Mouse (Mus musculus): ENCODE results near the gene Gal3st1. TPM values are rescaled to one million over a fixed set of nuclear protein-coding genes. Genes with fewer than 3 reads are reported as not detected.

Gal3st1 gene
- polyA plus RNA-seq, 1 experiment from 2014 or later: 4.6 TPM

DNA sequence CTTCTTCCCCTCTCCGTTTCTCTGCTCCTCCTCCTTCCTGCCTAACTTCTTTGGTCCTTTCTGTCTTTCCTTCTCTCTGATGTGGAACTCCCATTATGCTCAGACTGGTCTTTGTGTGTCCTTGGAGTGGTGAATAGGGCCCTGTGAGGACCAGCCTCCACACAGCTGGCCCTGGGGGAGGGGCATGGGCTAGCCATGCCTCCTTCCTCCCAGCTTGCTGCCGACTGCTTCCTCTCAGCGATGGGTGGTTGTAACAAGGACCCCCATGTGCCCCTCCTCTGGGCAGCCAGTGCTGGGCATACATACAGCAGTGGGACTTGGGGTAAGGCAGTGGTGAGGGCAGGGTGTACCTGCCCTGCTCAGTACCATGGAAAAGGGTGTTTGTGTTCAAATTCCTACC lies 9.1 kb upstream of the Gal3st1 start:
- Histone ChIP-seq H3K4me1 (ENCODE audit: control insufficient read depth, insufficient read depth, low read length) (no peaks in the 10 kb centered on the region), H3K4me2 (replicated peaks; ENCODE audit: low read depth, low read length) (no peak overlapping the region), H3K27me3 (ENCODE audit: control insufficient read depth, insufficient read depth, low read length) (no peaks in the 10 kb centered on the region), H3K27ac (ENCODE audit: low read depth, low read length) (no peak overlapping the region), H3K9me3 (ENCODE audit: control insufficient read depth, low read length) (no peaks in the 10 kb centered on the region), H3K4me3 (ENCODE audit: low read length) (no peak overlapping the region), H3K36me3 (ENCODE audit: control insufficient read depth, insufficient read depth, low read length) (peaks cover 100% of the 10 kb centered on the region), H3K9ac (ENCODE audit: low read depth, low read length) (no peak overlapping the region)
- WGBS: 86% methylated on average over 3 of the region's 3 CpGs
- ATAC-seq (ENCODE audit: low FRiP score, low TSS enrichment): no peak

DNA sequence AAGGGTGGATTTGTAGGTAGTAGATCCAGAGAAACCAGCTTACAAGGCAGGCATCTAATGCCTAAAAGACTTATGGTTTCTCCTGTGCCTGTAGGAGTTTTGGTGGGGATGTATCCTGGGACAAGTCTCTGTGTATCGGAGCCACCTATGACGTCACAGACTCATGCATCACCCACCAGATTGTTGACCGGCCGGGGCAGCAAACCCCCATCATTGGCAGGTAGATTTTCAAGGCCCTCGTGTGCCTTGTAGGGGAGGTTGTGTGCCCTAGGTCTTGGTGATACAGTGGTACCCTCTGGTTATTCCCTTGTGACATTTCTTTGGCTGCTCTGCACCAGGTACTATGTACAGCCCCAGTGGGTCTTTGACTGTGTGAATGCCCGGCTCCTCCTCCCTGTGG lies 6.8 kb upstream of the Gal3st1 start, which contains the start of gene 4930556J24Rik:
Gene 4930556J24Rik (minus strand): TSS at position 101 of the 400 bp plus-strand sequence.
- peaks cover 84% of the 10 kb centered on the region for H3K36me3 ChIP-seq (ENCODE audit: control insufficient read depth, insufficient read depth, low read length)
- H3K4me2 ChIP-seq (replicated peaks; ENCODE audit: low read depth, low read length): no peak within 1 kb of the TSS
- H3K27ac ChIP-seq (ENCODE audit: low read depth, low read length): no peak within 1 kb of the TSS
- H3K4me1 ChIP-seq (ENCODE audit: control insufficient read depth, insufficient read depth, low read length): no peaks in the 10 kb centered on the region
- no peaks in the 10 kb centered on the region for H3K27me3 ChIP-seq (ENCODE audit: control insufficient read depth, insufficient read depth, low read length)
- ATAC-seq (ENCODE audit: low FRiP score, low TSS enrichment): no peak
- 94% methylated on average over 5 of the region's 6 CpGs for WGBS
- no peak within 1 kb of the TSS for H3K4me3 ChIP-seq (ENCODE audit: low read length)
- no peaks in the 10 kb centered on the region for H3K9me3 ChIP-seq (ENCODE audit: control insufficient read depth, low read length)
- H3K9ac ChIP-seq (ENCODE audit: low read depth, low read length): no peak within 1 kb of the TSS

- Histone ChIP-seq H3K27ac (ENCODE audit: low read depth, low read length) (no peak overlapping the region), H3K4me1 (ENCODE audit: control insufficient read depth, insufficient read depth, low read length) (no peaks in the 10 kb centered on the region), H3K4me2 (replicated peaks; ENCODE audit: low read depth, low read length) (no peak overlapping the region), H3K4me3 (ENCODE audit: low read length) (no peak overlapping the region), H3K27me3 (ENCODE audit: control insufficient read depth, insufficient read depth, low read length) (peaks cover 9% of the 10 kb centered on the region), H3K36me3 (ENCODE audit: control insufficient read depth, insufficient read depth, low read length) (peaks cover 67% of the 10 kb centered on the region), H3K9ac (ENCODE audit: low read depth, low read length) (no peak overlapping the region), H3K9me3 (ENCODE audit: control insufficient read depth, low read length) (no peaks in the 10 kb centered on the region)
- no peak for ATAC-seq (ENCODE audit: low FRiP score, low TSS enrichment)
- WGBS: 54% methylated on average over 5 of the region's 5 CpGs
These were observed 5.0 kb upstream of the Gal3st1 start for GRCm38 (mm10) chr11:3978421-3978820.

GRCm38 (mm10) chr11:3981536-3981935 lies 1.9 kb upstream of the Gal3st1 start:
- no peak for ATAC-seq (ENCODE audit: low FRiP score, low TSS enrichment)
- H3K9me3 ChIP-seq (ENCODE audit: control insufficient read depth, low read length): no peaks in the 10 kb centered on the region
- H3K27me3 ChIP-seq (ENCODE audit: control insufficient read depth, insufficient read depth, low read length): peaks cover 14% of the 10 kb centered on the region
- H3K9ac ChIP-seq (ENCODE audit: low read depth, low read length): no peak overlapping the region
- H3K36me3 ChIP-seq (ENCODE audit: control insufficient read depth, insufficient read depth, low read length): peaks cover 36% of the 10 kb centered on the region
- H3K27ac ChIP-seq (ENCODE audit: low read depth, low read length): no peak overlapping the region
- H3K4me1 ChIP-seq (ENCODE audit: control insufficient read depth, insufficient read depth, low read length): 0 out of 2 replicates have a peak, but pooled peaks cover 3% of the 10 kb centered on the region
- 59% methylated on average over 6 of the region's 6 CpGs for WGBS
- H3K4me3 ChIP-seq (ENCODE audit: low read length): no peak overlapping the region
- no peak overlapping the region for H3K4me2 ChIP-seq (replicated peaks; ENCODE audit: low read depth, low read length)

- no peak for ATAC-seq (ENCODE audit: low FRiP score, low TSS enrichment)
- no peak overlapping the region for H3K4me2 ChIP-seq (replicated peaks; ENCODE audit: low read depth, low read length)
- peaks cover 14% of the 10 kb centered on the region for H3K27me3 ChIP-seq (ENCODE audit: control insufficient read depth, insufficient read depth, low read length)
- H3K4me3 ChIP-seq (ENCODE audit: low read length): no peak overlapping the region
- H3K9me3 ChIP-seq (ENCODE audit: control insufficient read depth, low read length): no peaks in the 10 kb centered on the region
- H3K36me3 ChIP-seq (ENCODE audit: control insufficient read depth, insufficient read depth, low read length): peaks cover 26% of the 10 kb centered on the region
- H3K9ac ChIP-seq (ENCODE audit: low read depth, low read length): no peak overlapping the region
- WGBS: 73% methylated on average over 7 of the region's 7 CpGs
- H3K4me1 ChIP-seq (ENCODE audit: control insufficient read depth, insufficient read depth, low read length): 0 out of 2 replicates have a peak, but pooled peaks cover 3% of the 10 kb centered on the region
- no peak overlapping the region for H3K27ac ChIP-seq (ENCODE audit: low read depth, low read length)
These were observed 894 bp upstream of the Gal3st1 start for GRCm38 (mm10) chr11:3982275-3983209.

- Histone ChIP-seq H3K27me3 (ENCODE audit: control insufficient read depth, insufficient read depth, low read length) (peaks cover 14% of the 10 kb centered on the region), H3K9me3 (ENCODE audit: control insufficient read depth, low read length) (no peaks in the 10 kb centered on the region), H3K27ac (ENCODE audit: low read depth, low read length) (no peak overlapping the region), H3K4me1 (ENCODE audit: control insufficient read depth, insufficient read depth, low read length) (0 out of 2 replicates have a peak, but pooled peaks cover 3% of the 10 kb centered on the region), H3K9ac (ENCODE audit: low read depth, low read length) (peak overlapping the region; percentile 59), H3K4me2 (replicated peaks; ENCODE audit: low read depth, low read length) (peak overlapping the region; percentile 75), H3K4me3 (ENCODE audit: low read length) (peak overlapping the region; percentile 42), H3K36me3 (ENCODE audit: control insufficient read depth, insufficient read depth, low read length) (peaks cover 11% of the 10 kb centered on the region)
- WGBS: 7% methylated on average over 15 of the region's 15 CpGs
- peak; percentile 56 for ATAC-seq (ENCODE audit: low FRiP score, low TSS enrichment)
These were observed 668 bp downstream of the Gal3st1 start for GRCm38 (mm10) chr11:3983863-3984745.

GRCm38 (mm10) chr11:3989748-3990147 lies 6.3 kb downstream of the Gal3st1 start:
- Histone ChIP-seq H3K9me3 (ENCODE audit: control insufficient read depth, low read length) (no peaks in the 10 kb centered on the region), H3K27ac (ENCODE audit: low read depth, low read length) (no peak overlapping the region), H3K4me1 (ENCODE audit: control insufficient read depth, insufficient read depth, low read length) (no peaks in the 10 kb centered on the region), H3K27me3 (ENCODE audit: control insufficient read depth, insufficient read depth, low read length) (no peaks in the 10 kb centered on the region), H3K4me2 (replicated peaks; ENCODE audit: low read depth, low read length) (no peak overlapping the region), H3K36me3 (ENCODE audit: control insufficient read depth, insufficient read depth, low read length) (no peaks in the 10 kb centered on the region), H3K4me3 (ENCODE audit: low read length) (no peak overlapping the region), H3K9ac (ENCODE audit: low read depth, low read length) (no peak overlapping the region)
- WGBS: 50% methylated on average over 3 of the region's 3 CpGs
- no peak for ATAC-seq (ENCODE audit: low FRiP score, low TSS enrichment)

- Histone ChIP-seq H3K36me3 (ENCODE audit: control insufficient read depth, insufficient read depth, low read length) (no peaks in the 10 kb centered on the region), H3K9ac (ENCODE audit: low read depth, low read length) (no peak overlapping the region)
- WGBS: 74% methylated on average over 6 of the region's 6 CpGs
These were observed 9.7 kb downstream of the Gal3st1 start for GRCm38 (mm10) chr11:3993132-3993531.

More at GRCm38 (mm10) chr11:3993132-3993531, 9.7 kb downstream of the Gal3st1 start:
- H3K9me3 ChIP-seq (ENCODE audit: control insufficient read depth, low read length): no peaks in the 10 kb centered on the region
- no peak overlapping the region for H3K4me3 ChIP-seq (ENCODE audit: low read length)
- peaks cover 16% of the 10 kb centered on the region for H3K27me3 ChIP-seq (ENCODE audit: control insufficient read depth, insufficient read depth, low read length)
- no peak overlapping the region for H3K27ac ChIP-seq (ENCODE audit: low read depth, low read length)
- H3K4me2 ChIP-seq (replicated peaks; ENCODE audit: low read depth, low read length): no peak overlapping the region
- ATAC-seq (ENCODE audit: low FRiP score, low TSS enrichment): no peak
- H3K4me1 ChIP-seq (ENCODE audit: control insufficient read depth, insufficient read depth, low read length): no peaks in the 10 kb centered on the region

Measured in kidney, embryonic 14.5 days (tissue).